Mouse (Mus musculus) ES-E14 (cell line): ENCODE measurements around the gene Ttc17. TPM values are rescaled to one million over a fixed set of nuclear protein-coding genes. Genes with fewer than 3 reads are reported as not detected.

ENCODE experiments used
- DNase-seq: peaks from one replicate; pipeline ENCODE4 v3.0.0-alpha.2; 2013; ENCODE audit warnings: low read depth, low spot score
- H3K27ac ChIP-seq: 2 replicates; pipeline ENCODE4 v1.5.1; 2012; ENCODE audit warnings: low read depth, mild to moderate bottlenecking, low read length, moderate library complexity, mixed read lengths; ENCODE audit not compliant: poor library complexity, insufficient read depth, severe bottlenecking
- H3K36me3 ChIP-seq: 2 replicates; pipeline ENCODE4 v1.6.1; 2012; ENCODE audit warnings: mild to moderate bottlenecking, low read length, moderate library complexity, mixed read lengths; ENCODE audit not compliant: control insufficient read depth, poor library complexity, insufficient read depth, severe bottlenecking
- H3K4me1 ChIP-seq, 2 experiments: fragments of 150-350 bp in 1 of 2; sonication (generic) in 1 of 2; 2 replicates each; pipeline ENCODE4 v1.6.1; 2012; ENCODE audit warnings: low read length in 2 of 2, mild to moderate bottlenecking in 1 of 2, mixed read lengths in 1 of 2; ENCODE audit not compliant: control insufficient read depth in 2 of 2, insufficient read depth in 2 of 2, poor library complexity in 1 of 2
- H3K4me3 ChIP-seq, 2 experiments: fragments of 150-350 bp in 1 of 2; sonication (generic) in 1 of 2; 2 replicates each; pipeline ENCODE4 v1.5.1; 2012; ENCODE audit warnings: low read length in 2 of 2, low read depth in 1 of 2, mild to moderate bottlenecking in 1 of 2, mixed read lengths in 1 of 2; ENCODE audit not compliant: insufficient read depth in 1 of 2, poor library complexity in 1 of 2, severe bottlenecking in 1 of 2
- H3K9ac ChIP-seq: 2 replicates; pipeline ENCODE4 v1.6.1; 2012; ENCODE audit warnings: low read depth, mild to moderate bottlenecking, low read length, mixed read lengths; ENCODE audit not compliant: poor library complexity, insufficient read depth, severe bottlenecking
- H3K9me3 ChIP-seq: fragments of 150-350 bp; sonication (generic); 2 replicates; pipeline ENCODE4 v1.6.1; 2012; ENCODE audit warnings: low read depth, mild to moderate bottlenecking, low read length; ENCODE audit not compliant: control insufficient read depth, insufficient read depth
- CHD2 ChIP-seq: IDR thresholded peaks from 2 replicates; pipeline ENCODE4 v1.6.1; 2014; ENCODE audit warnings: mild to moderate bottlenecking, low read depth, low read length, inconsistent platforms
- HCFC1 ChIP-seq: IDR thresholded peaks from 2 replicates; pipeline ENCODE4 v1.6.1; 2012; ENCODE audit warnings: low read length, inconsistent platforms, borderline replicate concordance; ENCODE audit not compliant: insufficient read depth
- MAFK ChIP-seq: IDR thresholded peaks from 2 replicates; pipeline ENCODE4 v1.6.1; 2014; ENCODE audit warnings: mild to moderate bottlenecking, low read depth, low read length, inconsistent platforms; ENCODE audit not compliant: insufficient read depth
- ZC3H11A ChIP-seq: IDR thresholded peaks from 2 replicates; pipeline ENCODE4 v1.6.1; 2012; ENCODE audit warnings: low read depth, mild to moderate bottlenecking, inconsistent platforms, low read length, borderline replicate concordance
- ZNF384 ChIP-seq: IDR thresholded peaks from 2 replicates; pipeline ENCODE4 v1.6.1; 2012; ENCODE audit warnings: low read depth, low read length, inconsistent platforms
- in situ Hi-C, 2 experiments: fragments of 600-800 bp; cut with MboI; formaldehyde crosslinking; loops; one replicate each; pipeline ENCODE4 v1.15.1; 2025; ENCODE audit warnings: low sequenced_read_pairs in 2 of 2, inconsistent platforms in 1 of 2; ENCODE audit not compliant: unreplicated experiment in 2 of 2
- total RNA-seq: library from RNA; depleted of rRNA; stranded (reverse); fragments of 300-350 nt; gene quantifications from 2 replicates; pipeline ENCODE4 v1.2.3, GENCODE M21; 2012

The Ttc17 gene
- total RNA-seq, 1 experiment = 13.0 TPM

GRCm38 (mm10) chr2:94432214-94432613 is 25.7 kb upstream of the Ttc17 start:
- Histone ChIP-seq H3K9ac (no peak overlapping the region), H3K9me3 (no peaks in the 10 kb centered on the region), H3K4me3 (no peak overlapping the region), H3K27ac (no peak overlapping the region), H3K4me1 (peaks cover 0 to 10% of the 10 kb centered on the region in 2 experiments; a peak in 3 of 4 replicates), H3K36me3 (peaks cover 9% of the 10 kb centered on the region)
- DNase-seq = no peak
- in situ Hi-C loops = no loop called here
- no peak for TF ChIP-seq ZNF384
- no peak for TF ChIP-seq CHD2
- TF ChIP-seq MAFK = no peak
- TF ChIP-seq ZC3H11A = no peak
- TF ChIP-seq HCFC1 = no peak

GRCm38 (mm10) chr2:94428456-94428855 is 22.0 kb upstream of the Ttc17 start:
- in situ Hi-C loops = no loop called here
- Histone ChIP-seq H3K27ac (no peak overlapping the region), H3K9ac (no peak overlapping the region), H3K9me3 (no peaks in the 10 kb centered on the region), H3K4me3 (no peak overlapping the region), H3K36me3 (peaks cover 23% of the 10 kb centered on the region), H3K4me1 (0 out of 4 replicates have a peak, but pooled peaks cover 0 to 2% of the 10 kb centered on the region in 2 experiments)
- DNase-seq = no peak
- TF ChIP-seq MAFK (no peak), CHD2 (no peak), ZC3H11A (no peak), HCFC1 (no peak), ZNF384 (no peak)

- no peak for DNase-seq
- peak overlapping the region; percentile 93 to 99 for H3K4me3 ChIP-seq
- no peaks in the 10 kb centered on the region for H3K9me3 ChIP-seq
- H3K4me1 ChIP-seq = no peaks in the 10 kb centered on the region
- TF ChIP-seq HCFC1 (no peak), MAFK (no peak), ZC3H11A (no peak), ZNF384 (no peak), CHD2 (no peak)
- peaks cover 3% of the 10 kb centered on the region; the same call in 1 of the 2 replicates for H3K36me3 ChIP-seq
- H3K27ac ChIP-seq = no peak overlapping the region
- peak overlapping the region; percentile 69; the same call in 1 of the 2 replicates for H3K9ac ChIP-seq
- in situ Hi-C loops = no loop called here
Measured at GRCm38 (mm10) chr2:94407441-94407840, 952 bp upstream of the Ttc17 start.

DNA sequence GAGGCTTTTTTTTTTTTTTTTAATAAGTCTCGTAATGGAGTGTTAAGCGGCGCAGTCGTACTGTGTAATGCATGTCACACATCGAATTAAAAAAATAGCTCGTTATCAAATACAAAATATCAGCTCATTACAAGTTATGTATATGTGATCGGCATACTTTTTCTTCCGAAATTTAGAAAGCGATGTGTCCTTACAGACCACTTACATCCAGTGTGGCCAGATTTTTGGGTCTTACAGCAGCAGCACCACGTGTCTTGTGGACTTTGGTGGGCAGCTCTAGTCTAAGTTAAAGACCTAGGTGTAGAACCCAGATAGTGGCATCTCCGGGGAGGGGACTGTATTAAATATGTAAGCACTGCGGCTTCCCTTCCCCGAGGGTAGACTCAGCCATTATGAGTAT is 532 bp upstream of the Ttc17 start:
- Histone ChIP-seq H3K36me3 (peaks cover 3% of the 10 kb centered on the region; the same call in 1 of the 2 replicates), H3K27ac (no peak overlapping the region), H3K4me3 (peak overlapping the region; percentile 93 to 99), H3K9ac (peak overlapping the region; percentile 69), H3K4me1 (no peaks in the 10 kb centered on the region), H3K9me3 (no peaks in the 10 kb centered on the region)
- TF ChIP-seq HCFC1 = no peak
- TF ChIP-seq ZNF384 = 0 out of 2 replicates have a peak, but pooled peaks have one; percentile 2
- no peak for DNase-seq
- in situ Hi-C loops = no loop called here
